Mouse (Mus musculus): Measurements from ENCODE around the gene Eya2. TPM values are rescaled to one million over a fixed set of nuclear protein-coding genes. Genes with fewer than 3 reads are reported as not detected.

The Eya2 gene
- polyA plus RNA-seq, 1 experiment from 2014 or later: 5.8 TPM

GRCm38 (mm10) chr2:165736297-165736696, 141.5 kb downstream of the Eya2 start:
- 0 out of 2 replicates have a peak, but pooled peaks cover 2% of the 10 kb centered on the region for H3K9me3 ChIP-seq (replicated peaks; ENCODE audit: control insufficient read depth, low read length)
- ATAC-seq (replicated peaks; ENCODE audit: extremely low read depth, insufficient read depth, low FRiP score): no peak
- 25% methylated on average over 2 of the region's 2 CpGs for WGBS

DNA sequence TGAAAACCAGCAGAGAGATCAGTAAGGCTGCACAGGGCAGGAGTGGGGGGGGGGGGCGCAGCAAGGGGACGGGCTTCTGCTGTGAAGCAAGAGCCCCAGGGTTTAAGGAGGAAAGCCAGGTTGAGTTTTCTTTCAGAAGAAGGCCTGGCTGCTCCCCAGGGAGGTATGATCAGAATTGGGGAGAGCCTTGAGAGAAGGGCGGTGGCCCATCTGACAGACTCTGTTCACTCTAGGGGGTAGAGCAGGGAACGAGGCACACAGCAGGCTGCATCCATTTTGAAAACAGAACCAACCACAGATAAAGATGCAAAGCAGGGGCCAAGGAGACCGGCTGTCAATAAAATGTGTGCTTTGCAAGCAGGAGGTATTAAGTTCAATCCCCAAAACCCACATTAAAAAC, 145.5 kb downstream of the Eya2 start:
- no peaks in the 10 kb centered on the region for H3K4me1 ChIP-seq (ENCODE audit: control insufficient read depth, insufficient read depth, low read length)
- H3K36me3 ChIP-seq (ENCODE audit: control insufficient read depth, insufficient read depth): no peaks in the 10 kb centered on the region
- no peak overlapping the region for H3K9ac ChIP-seq (ENCODE audit: low read length)
- WGBS: 68% methylated on average over 4 of the region's 5 CpGs
- H3K27ac ChIP-seq (ENCODE audit: low read length): no peak overlapping the region
- no peak overlapping the region for H3K4me3 ChIP-seq (ENCODE audit: low read length)
- H3K4me2 ChIP-seq (ENCODE audit: low read depth, low read length): no peak overlapping the region
- H3K9me3 ChIP-seq (replicated peaks; ENCODE audit: control insufficient read depth, low read length): no peaks in the 10 kb centered on the region
- H3K27me3 ChIP-seq (ENCODE audit: control insufficient read depth, insufficient read depth, low read length): peaks cover 6% of the 10 kb centered on the region; the same call in 1 of the 2 replicates
- ATAC-seq (replicated peaks; ENCODE audit: extremely low read depth, insufficient read depth, low FRiP score): no peak

More at GRCm38 (mm10) chr2:165736297-165736696, 141.5 kb downstream of the Eya2 start:
- Histone ChIP-seq H3K9ac (ENCODE audit: low read length) (no peak overlapping the region), H3K4me2 (ENCODE audit: low read depth, low read length) (no peak overlapping the region), H3K27me3 (ENCODE audit: control insufficient read depth, insufficient read depth, low read length) (no peaks in the 10 kb centered on the region), H3K4me3 (ENCODE audit: low read length) (no peak overlapping the region), H3K4me1 (ENCODE audit: control insufficient read depth, insufficient read depth, low read length) (no peaks in the 10 kb centered on the region; the same call in 1 of the 2 replicates), H3K36me3 (ENCODE audit: control insufficient read depth, insufficient read depth) (no peaks in the 10 kb centered on the region), H3K27ac (ENCODE audit: low read length) (no peak overlapping the region)

DNA sequence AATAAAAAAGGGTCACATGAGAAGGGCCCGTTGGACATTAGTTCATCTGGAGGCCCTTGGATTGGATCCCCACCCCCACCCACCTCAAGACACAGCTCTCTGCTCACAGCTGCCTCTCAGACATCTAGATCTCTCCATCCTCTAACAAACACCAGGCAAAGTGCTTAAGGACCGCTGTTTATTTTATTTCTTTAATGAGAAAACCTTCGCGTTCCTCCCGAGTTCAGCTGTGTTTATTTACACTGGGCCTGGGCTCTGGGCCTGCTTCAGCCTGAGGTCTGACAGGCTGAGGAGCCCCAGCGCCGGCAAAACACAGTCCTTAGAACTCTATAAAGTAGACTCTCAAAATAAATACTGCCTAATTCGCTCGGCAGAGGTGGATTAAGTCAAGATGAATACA, 146.2 kb downstream of the Eya2 start:
- Histone ChIP-seq H3K4me1 (ENCODE audit: control insufficient read depth, insufficient read depth, low read length) (no peaks in the 10 kb centered on the region), H3K9me3 (replicated peaks; ENCODE audit: control insufficient read depth, low read length) (no peaks in the 10 kb centered on the region), H3K27ac (ENCODE audit: low read length) (no peak overlapping the region), H3K27me3 (ENCODE audit: control insufficient read depth, insufficient read depth, low read length) (peaks cover 6% of the 10 kb centered on the region; the same call in 1 of the 2 replicates), H3K36me3 (ENCODE audit: control insufficient read depth, insufficient read depth) (no peaks in the 10 kb centered on the region), H3K4me3 (ENCODE audit: low read length) (no peak overlapping the region), H3K4me2 (ENCODE audit: low read depth, low read length) (no peak overlapping the region), H3K9ac (ENCODE audit: low read length) (no peak overlapping the region)
- 22% methylated on average over 9 of the region's 9 CpGs for WGBS
- ATAC-seq (replicated peaks; ENCODE audit: extremely low read depth, insufficient read depth, low FRiP score): no peak

DNA sequence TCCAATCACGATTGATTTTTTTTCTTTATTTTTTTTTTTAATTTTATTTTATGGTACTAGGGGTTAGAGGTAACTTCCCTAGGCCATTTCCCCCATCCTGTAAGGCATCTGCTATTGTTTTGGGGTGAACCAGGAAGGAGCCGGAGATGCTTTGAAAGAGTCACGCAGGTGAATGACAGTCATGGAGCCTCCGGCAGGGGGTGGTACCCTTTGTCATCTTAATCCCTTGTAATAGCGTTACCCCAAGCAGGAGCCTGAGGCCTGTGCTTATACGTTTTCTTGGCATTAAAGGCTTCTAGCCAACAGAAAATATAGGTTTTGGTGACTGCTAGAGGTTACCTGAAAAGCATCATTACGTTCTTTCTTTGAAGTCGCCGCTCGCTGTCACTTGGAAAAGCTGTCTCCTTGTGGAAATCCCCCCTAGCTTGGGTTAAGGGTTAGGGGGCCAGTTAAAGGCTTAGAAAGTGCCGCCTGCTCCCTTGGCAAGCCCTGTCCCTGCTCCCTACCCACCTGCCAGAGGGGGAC, 146.8 kb downstream of the Eya2 start:
- no peaks in the 10 kb centered on the region for H3K9me3 ChIP-seq (replicated peaks; ENCODE audit: control insufficient read depth, low read length)
- no peak overlapping the region for H3K4me2 ChIP-seq (ENCODE audit: low read depth, low read length)
- no peaks in the 10 kb centered on the region for H3K36me3 ChIP-seq (ENCODE audit: control insufficient read depth, insufficient read depth)
- H3K9ac ChIP-seq (ENCODE audit: low read length): no peak overlapping the region
- H3K4me1 ChIP-seq (ENCODE audit: control insufficient read depth, insufficient read depth, low read length): no peaks in the 10 kb centered on the region
- WGBS: 47% methylated on average over 11 of the region's 11 CpGs
- ATAC-seq (replicated peaks; ENCODE audit: extremely low read depth, insufficient read depth, low FRiP score): no peak
- no peak overlapping the region for H3K27ac ChIP-seq (ENCODE audit: low read length)
- peaks cover 6% of the 10 kb centered on the region; the same call in 1 of the 2 replicates for H3K27me3 ChIP-seq (ENCODE audit: control insufficient read depth, insufficient read depth, low read length)
- no peak overlapping the region for H3K4me3 ChIP-seq (ENCODE audit: low read length)

DNA sequence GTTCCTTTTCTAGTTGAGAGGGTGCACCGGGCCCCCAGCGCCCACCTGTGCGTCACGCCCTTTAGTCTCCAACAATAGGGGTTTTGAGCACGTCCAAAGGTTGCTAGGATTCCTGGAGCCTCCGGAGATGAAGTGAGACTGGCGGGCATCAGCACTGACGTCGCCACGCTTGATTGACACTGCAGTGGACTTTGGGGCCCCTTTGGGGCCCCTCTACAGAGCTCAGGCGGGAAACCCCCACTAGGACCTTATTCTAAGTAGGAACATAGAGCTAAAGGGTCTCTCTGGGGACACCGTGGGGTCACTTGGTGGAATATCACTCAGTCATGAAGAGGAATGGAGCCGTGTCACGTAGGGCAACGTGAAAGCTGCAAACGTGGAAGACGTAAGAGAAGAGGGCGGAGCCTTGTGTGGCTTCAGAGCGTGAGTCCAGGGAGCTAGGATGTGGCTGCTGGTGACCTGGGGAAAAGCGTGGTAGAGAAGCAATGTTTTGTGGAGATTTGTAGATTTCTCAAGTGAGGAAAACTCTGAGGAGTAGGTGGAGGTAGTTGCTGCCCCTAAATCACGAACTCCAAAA, 147.5 kb downstream of the Eya2 start:
- no peak overlapping the region for H3K27ac ChIP-seq (ENCODE audit: low read length)
- WGBS: 33% methylated on average over 21 of the region's 21 CpGs
- no peaks in the 10 kb centered on the region for H3K9me3 ChIP-seq (replicated peaks; ENCODE audit: control insufficient read depth, low read length)
- H3K27me3 ChIP-seq (ENCODE audit: control insufficient read depth, insufficient read depth, low read length): peaks cover 6% of the 10 kb centered on the region; the same call in 1 of the 2 replicates
- no peaks in the 10 kb centered on the region for H3K36me3 ChIP-seq (ENCODE audit: control insufficient read depth, insufficient read depth)
- no peak overlapping the region for H3K4me3 ChIP-seq (ENCODE audit: low read length)
- H3K4me2 ChIP-seq (ENCODE audit: low read depth, low read length): no peak overlapping the region
- ATAC-seq (replicated peaks; ENCODE audit: extremely low read depth, insufficient read depth, low FRiP score): no peak
- H3K4me1 ChIP-seq (ENCODE audit: control insufficient read depth, insufficient read depth, low read length): no peaks in the 10 kb centered on the region
- no peak overlapping the region for H3K9ac ChIP-seq (ENCODE audit: low read length)

DNA sequence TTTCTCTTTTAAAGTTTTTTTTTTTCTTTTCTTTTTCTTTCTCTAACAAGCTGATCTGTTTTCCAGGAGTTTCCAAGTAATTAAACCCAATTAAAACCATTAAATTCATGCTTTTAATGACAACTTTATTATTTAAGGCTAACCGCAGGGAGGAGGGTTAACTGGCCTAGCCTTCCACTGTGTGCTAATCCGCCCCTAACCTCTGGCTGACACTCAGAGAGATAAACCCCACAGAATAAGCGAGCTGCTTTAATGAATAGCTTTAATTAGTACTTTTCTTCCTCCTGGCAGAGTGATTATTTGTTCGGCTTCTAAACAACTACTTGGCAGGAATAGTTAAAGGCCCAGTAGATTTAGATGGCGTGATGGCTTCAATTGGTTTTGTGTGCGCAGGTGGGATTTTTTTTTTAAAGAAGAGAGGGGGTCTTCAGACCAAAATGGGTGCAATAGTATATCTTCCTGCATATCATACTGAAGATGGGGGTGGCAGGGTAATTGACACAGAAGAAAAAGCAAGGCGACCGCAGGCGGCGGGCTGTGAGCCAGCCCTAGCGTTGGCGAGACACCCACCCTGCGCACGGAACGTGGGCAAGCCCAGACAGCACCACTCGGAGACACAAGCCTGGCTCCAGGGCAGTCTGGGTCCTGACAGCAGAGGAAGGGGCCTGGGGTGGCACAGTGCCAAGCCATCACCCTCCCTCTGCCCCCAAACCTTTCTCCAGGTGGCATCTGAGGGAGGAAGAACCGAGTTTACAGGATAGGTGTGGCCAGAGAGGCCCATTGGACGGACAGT, 150.7 kb downstream of the Eya2 start:
- H3K4me2 ChIP-seq (ENCODE audit: low read depth, low read length): no peak overlapping the region
- no peaks in the 10 kb centered on the region for H3K4me1 ChIP-seq (ENCODE audit: control insufficient read depth, insufficient read depth, low read length)
- H3K27me3 ChIP-seq (ENCODE audit: control insufficient read depth, insufficient read depth, low read length): peaks cover 12% of the 10 kb centered on the region
- H3K36me3 ChIP-seq (ENCODE audit: control insufficient read depth, insufficient read depth): no peaks in the 10 kb centered on the region
- H3K9ac ChIP-seq (ENCODE audit: low read length): no peak overlapping the region
- no peak overlapping the region for H3K4me3 ChIP-seq (ENCODE audit: low read length)
- ATAC-seq (replicated peaks; ENCODE audit: extremely low read depth, insufficient read depth, low FRiP score): no peak
- 75% methylated on average over 18 of the region's 18 CpGs for WGBS
- H3K27ac ChIP-seq (ENCODE audit: low read length): no peak overlapping the region
- H3K9me3 ChIP-seq (replicated peaks; ENCODE audit: control insufficient read depth, low read length): no peaks in the 10 kb centered on the region

- Histone ChIP-seq H3K27me3 (ENCODE audit: control insufficient read depth, insufficient read depth, low read length) (peaks cover 6% of the 10 kb centered on the region; the same call in 1 of the 2 replicates), H3K4me1 (ENCODE audit: control insufficient read depth, insufficient read depth, low read length) (no peaks in the 10 kb centered on the region), H3K4me2 (ENCODE audit: low read depth, low read length) (no peak overlapping the region), H3K9me3 (replicated peaks; ENCODE audit: control insufficient read depth, low read length) (no peaks in the 10 kb centered on the region), H3K27ac (ENCODE audit: low read length) (no peak overlapping the region), H3K4me3 (ENCODE audit: low read length) (no peak overlapping the region), H3K36me3 (ENCODE audit: control insufficient read depth, insufficient read depth) (no peaks in the 10 kb centered on the region), H3K9ac (ENCODE audit: low read length) (no peak overlapping the region)
- no peak for ATAC-seq (replicated peaks; ENCODE audit: extremely low read depth, insufficient read depth, low FRiP score)
- WGBS: 52% methylated on average over 7 of the region's 7 CpGs
Measured at GRCm38 (mm10) chr2:165747975-165748374, 153.1 kb downstream of the Eya2 start.

DNA sequence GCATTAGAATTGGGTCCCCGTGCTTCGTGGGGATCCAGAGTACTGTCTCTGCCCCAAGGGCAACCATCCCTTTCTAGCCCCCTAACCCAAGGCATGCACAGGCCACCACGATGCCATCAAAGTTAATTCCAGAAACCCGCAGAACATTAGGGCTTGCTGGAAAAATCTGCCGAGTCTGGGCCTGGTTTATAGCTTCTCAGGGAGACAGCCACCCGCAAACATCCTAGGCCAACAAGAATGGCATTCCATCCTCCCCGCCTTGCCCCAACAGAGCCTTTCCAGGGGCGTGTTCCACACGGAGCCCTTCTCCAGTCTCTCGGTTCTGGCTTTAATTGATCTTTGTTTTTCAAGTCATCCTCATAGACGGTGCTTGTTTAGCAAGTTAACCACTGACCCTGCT, 153.6 kb downstream of the Eya2 start:
- Histone ChIP-seq H3K9ac (ENCODE audit: low read length) (no peak overlapping the region), H3K4me2 (ENCODE audit: low read depth, low read length) (no peak overlapping the region), H3K4me1 (ENCODE audit: control insufficient read depth, insufficient read depth, low read length) (no peaks in the 10 kb centered on the region), H3K27ac (ENCODE audit: low read length) (no peak overlapping the region), H3K9me3 (replicated peaks; ENCODE audit: control insufficient read depth, low read length) (no peaks in the 10 kb centered on the region), H3K4me3 (ENCODE audit: low read length) (no peak overlapping the region), H3K36me3 (ENCODE audit: control insufficient read depth, insufficient read depth) (no peaks in the 10 kb centered on the region), H3K27me3 (ENCODE audit: control insufficient read depth, insufficient read depth, low read length) (peaks cover 6% of the 10 kb centered on the region; the same call in 1 of the 2 replicates)
- 18% methylated on average over 11 of the region's 11 CpGs for WGBS
- no peak for ATAC-seq (replicated peaks; ENCODE audit: extremely low read depth, insufficient read depth, low FRiP score)

DNA sequence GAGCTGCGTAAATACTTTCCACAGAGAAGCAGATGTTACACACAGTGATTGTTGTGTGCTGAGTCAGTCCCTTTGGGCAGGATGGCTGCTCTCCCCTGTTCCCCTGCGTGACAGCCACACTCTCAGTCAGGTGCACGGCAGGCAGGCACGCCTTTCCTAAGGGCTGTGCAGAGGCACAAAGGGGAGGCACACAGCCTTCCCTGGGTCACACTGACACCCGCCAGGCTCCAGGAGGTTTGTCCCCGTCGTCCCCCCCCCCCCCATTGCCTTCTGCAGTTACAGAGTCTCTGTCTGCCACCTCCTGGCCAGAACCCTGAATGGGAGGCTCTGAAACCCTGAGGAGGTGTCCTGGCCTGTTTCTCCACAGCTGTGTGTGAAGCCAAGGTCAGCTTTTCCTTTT, 156.2 kb downstream of the Eya2 start:
- WGBS: 27% methylated on average over 7 of the region's 7 CpGs
- no peak overlapping the region for H3K9ac ChIP-seq (ENCODE audit: low read length)
- no peaks in the 10 kb centered on the region for H3K4me1 ChIP-seq (ENCODE audit: control insufficient read depth, insufficient read depth, low read length)
- H3K9me3 ChIP-seq (replicated peaks; ENCODE audit: control insufficient read depth, low read length): no peaks in the 10 kb centered on the region
- H3K4me2 ChIP-seq (ENCODE audit: low read depth, low read length): no peak overlapping the region
- H3K27ac ChIP-seq (ENCODE audit: low read length): no peak overlapping the region
- ATAC-seq (replicated peaks; ENCODE audit: extremely low read depth, insufficient read depth, low FRiP score): no peak; the same call in 1 of the 2 replicates
- H3K4me3 ChIP-seq (ENCODE audit: low read length): no peak overlapping the region
- H3K36me3 ChIP-seq (ENCODE audit: control insufficient read depth, insufficient read depth): no peaks in the 10 kb centered on the region
- H3K27me3 ChIP-seq (ENCODE audit: control insufficient read depth, insufficient read depth, low read length): peaks cover 6% of the 10 kb centered on the region; the same call in 1 of the 2 replicates

Measured in heart, embryonic 16.5 days (tissue).